19 mouse cellular contexts compared by ENCODE assay signal in genomic region chr2:179481363-179481762, GRCm38 (mm10). TPM values are rescaled to one million over a fixed set of nuclear protein-coding genes. Genes with fewer than 3 reads are reported as not detected.
DNase-seq lines count a peak whose midpoint lies in the region; ATAC-seq lines count a peak whose summit lies in the region.
"Had no signal": no experiment of that assay in that cellular context is flagged by ENCODE, and none has a peak within 500 bp of the region (broad histone marks: within the 10 kb centered on the region; RNA-seq: fewer than 3 reads in every experiment).

No protein-coding gene starts in this region.

- H3K9ac ChIP-seq in hindbrain, embryonic 14.5 days: no peak overlapping the region
- no peak overlapping the region for H3K9ac ChIP-seq in hindbrain, embryonic 11.5 days (ENCODE audit: low read depth, low read length)
- H3K9ac ChIP-seq in neural tube, embryonic 11.5 days (ENCODE audit: low read length): no peak overlapping the region
- no peak overlapping the region for H3K9ac ChIP-seq in forebrain, embryonic 16.5 days (replicated peaks; ENCODE audit: low read depth, low read length)
- no peak overlapping the region for H3K9ac ChIP-seq in neural tube, embryonic 14.5 days (replicated peaks; ENCODE audit: low read depth, low read length)
- H3K9ac ChIP-seq: heart, embryonic 15.5 days had no signal

- no peaks in the 10 kb centered on the region for H3K27me3 ChIP-seq in hindbrain, embryonic 14.5 days (ENCODE audit: control insufficient read depth, insufficient read depth, low read length)
- H3K27me3 ChIP-seq in hindbrain, embryonic 11.5 days (ENCODE audit: control insufficient read depth, insufficient read depth, low read length): no peaks in the 10 kb centered on the region
- no peaks in the 10 kb centered on the region for H3K27me3 ChIP-seq in neural tube, embryonic 11.5 days (ENCODE audit: control insufficient read depth, insufficient read depth, low read length)
- H3K27me3 ChIP-seq in forebrain, embryonic 16.5 days (replicated peaks; ENCODE audit: control insufficient read depth, insufficient read depth, low read length): no peaks in the 10 kb centered on the region
- H3K27me3 ChIP-seq in neural tube, embryonic 14.5 days (ENCODE audit: control insufficient read depth, insufficient read depth, low read length): no peaks in the 10 kb centered on the region
- H3K27me3 ChIP-seq: heart, embryonic 15.5 days had no signal

- no peak overlapping the region for H3K4me3 ChIP-seq in hindbrain, embryonic 14.5 days (replicated peaks; ENCODE audit: low read length)
- no peak overlapping the region for H3K4me3 ChIP-seq in hindbrain, embryonic 11.5 days (ENCODE audit: low read depth, low read length)
- H3K4me3 ChIP-seq in neural tube, embryonic 11.5 days (ENCODE audit: low read depth, low read length): no peak overlapping the region
- H3K4me3 ChIP-seq in forebrain, embryonic 16.5 days (replicated peaks; ENCODE audit: low read length): no peak overlapping the region
- no peak overlapping the region for H3K4me3 ChIP-seq in neural tube, embryonic 14.5 days (ENCODE audit: low read depth, low read length)
- H3K4me3 ChIP-seq: embryonic facial prominence, embryonic 10.5 days; heart, adult 2 months; heart, embryonic 15.5 days had no signal

- ATAC-seq in hindbrain, embryonic 14.5 days (ENCODE audit: low FRiP score): no peak
- ATAC-seq in hindbrain, embryonic 11.5 days (ENCODE audit: low FRiP score): no peak
- peak; percentile 40; the same call in 1 of the 2 replicates for ATAC-seq in neural tube, embryonic 11.5 days (ENCODE audit: insufficient read depth, low FRiP score, low TSS enrichment)
- peak; percentile 46 for ATAC-seq in forebrain, embryonic 16.5 days
- peak; percentile 48; the same call in 1 of the 2 replicates for ATAC-seq in neural tube, embryonic 14.5 days (ENCODE audit: low read depth)
- ATAC-seq in megakaryocyte-erythroid progenitor cell, adult 5-6 weeks (replicated peaks; ENCODE audit: low FRiP score, low TSS enrichment, poor library complexity, severe bottlenecking): no peak

- peaks cover 10% of the 10 kb centered on the region; the same call in 1 of the 2 replicates for H3K4me1 ChIP-seq in hindbrain, embryonic 14.5 days (replicated peaks; ENCODE audit: control insufficient read depth, insufficient read depth, low read length)
- no peaks in the 10 kb centered on the region for H3K4me1 ChIP-seq in hindbrain, embryonic 11.5 days (replicated peaks; ENCODE audit: control insufficient read depth, insufficient read depth, low read length)
- H3K4me1 ChIP-seq in neural tube, embryonic 11.5 days (ENCODE audit: control insufficient read depth, insufficient read depth, low read length): no peaks in the 10 kb centered on the region
- peaks cover 31% of the 10 kb centered on the region for H3K4me1 ChIP-seq in forebrain, embryonic 16.5 days (replicated peaks; ENCODE audit: control insufficient read depth, insufficient read depth, low read length)
- peaks cover 12% of the 10 kb centered on the region for H3K4me1 ChIP-seq in neural tube, embryonic 14.5 days (ENCODE audit: control insufficient read depth, insufficient read depth, low read length)
- H3K4me1 ChIP-seq: heart, embryonic 15.5 days had no signal

- H3K36me3 ChIP-seq in hindbrain, embryonic 14.5 days (replicated peaks; ENCODE audit: control insufficient read depth, insufficient read depth): no peaks in the 10 kb centered on the region
- H3K36me3 ChIP-seq in hindbrain, embryonic 11.5 days (ENCODE audit: control insufficient read depth, insufficient read depth, low read length): no peaks in the 10 kb centered on the region
- H3K36me3 ChIP-seq in neural tube, embryonic 11.5 days (ENCODE audit: control insufficient read depth, insufficient read depth, low read length): no peaks in the 10 kb centered on the region
- no peaks in the 10 kb centered on the region for H3K36me3 ChIP-seq in forebrain, embryonic 16.5 days (ENCODE audit: control insufficient read depth, insufficient read depth)
- no peaks in the 10 kb centered on the region for H3K36me3 ChIP-seq in neural tube, embryonic 14.5 days (ENCODE audit: control insufficient read depth, insufficient read depth, low read length)
- H3K36me3 ChIP-seq: embryonic facial prominence, embryonic 10.5 days; heart, embryonic 15.5 days had no signal

- H3K9me3 ChIP-seq in hindbrain, embryonic 14.5 days (ENCODE audit: control insufficient read depth, low read length): no peaks in the 10 kb centered on the region
- H3K9me3 ChIP-seq in hindbrain, embryonic 11.5 days (ENCODE audit: control insufficient read depth, low read length): no peaks in the 10 kb centered on the region
- H3K9me3 ChIP-seq in neural tube, embryonic 11.5 days (ENCODE audit: control insufficient read depth, low read length): no peaks in the 10 kb centered on the region
- no peaks in the 10 kb centered on the region for H3K9me3 ChIP-seq in forebrain, embryonic 16.5 days (ENCODE audit: control insufficient read depth, low read length)
- H3K9me3 ChIP-seq in neural tube, embryonic 14.5 days (ENCODE audit: control insufficient read depth, low read length): no peaks in the 10 kb centered on the region
- H3K9me3 ChIP-seq: embryonic facial prominence, embryonic 10.5 days; heart, embryonic 15.5 days had no signal

- no peak for DNase-seq in hindbrain, embryonic 14.5 days (ENCODE audit: low spot score)
- DNase-seq in hindbrain, embryonic 11.5 days (ENCODE audit: low spot score): no peak
- no peak for DNase-seq in neural tube, embryonic 11.5 days (ENCODE audit: low spot score)
- no peak for DNase-seq in neural tube, embryonic 10.5 days (ENCODE audit: extremely low spot score, low spot score)
- no peak for DNase-seq in layer of hippocampus, adult 9-10 months (ENCODE audit: low spot score)
- DNase-seq: adrenal gland, adult 2 months; adrenal gland, postnatal 25 days; cerebellum, adult 2 months; gastrocnemius, postnatal 14 days; heart, adult 2 months; heart, postnatal 14 days had no signal

- WGBS in hindbrain, embryonic 14.5 days: 54% methylated on average over 10 of the region's 10 CpGs
- WGBS in hindbrain, embryonic 11.5 days: 88% methylated on average over 10 of the region's 10 CpGs
- WGBS in neural tube, embryonic 11.5 days: 72% methylated on average over 10 of the region's 10 CpGs
- WGBS in forebrain, embryonic 16.5 days: 22% methylated on average over 10 of the region's 10 CpGs
- 34% methylated on average over 10 of the region's 10 CpGs for WGBS in neural tube, embryonic 14.5 days

- 0 out of 2 replicates have a peak overlapping the region, but pooled peaks have one; percentile 28 for H3K27ac ChIP-seq in hindbrain, embryonic 14.5 days
- no peak overlapping the region for H3K27ac ChIP-seq in hindbrain, embryonic 11.5 days (ENCODE audit: low read depth, low read length)
- H3K27ac ChIP-seq in neural tube, embryonic 11.5 days (ENCODE audit: low read depth, low read length): no peak overlapping the region
- H3K27ac ChIP-seq in forebrain, embryonic 16.5 days (ENCODE audit: low read length): peak overlapping the region; percentile 44
- 0 out of 2 replicates have a peak overlapping the region, but pooled peaks have one; percentile 23 for H3K27ac ChIP-seq in neural tube, embryonic 14.5 days (ENCODE audit: low read depth, low read length)
- H3K27ac ChIP-seq: embryonic facial prominence, embryonic 10.5 days; heart, adult 2 months; heart, embryonic 15.5 days; hindbrain, postnatal 0 days had no signal

- H3K4me2 ChIP-seq in hindbrain, embryonic 14.5 days (replicated peaks): no peak overlapping the region
- no peak overlapping the region for H3K4me2 ChIP-seq in hindbrain, embryonic 11.5 days (replicated peaks; ENCODE audit: low read depth, low read length)
- H3K4me2 ChIP-seq in neural tube, embryonic 11.5 days (ENCODE audit: low read depth): no peak overlapping the region
- H3K4me2 ChIP-seq in forebrain, embryonic 16.5 days (ENCODE audit: low read length): no peak overlapping the region; the same call in 1 of the 2 replicates
- no peak overlapping the region; the same call in 1 of the 2 replicates for H3K4me2 ChIP-seq in neural tube, embryonic 14.5 days (ENCODE audit: low read depth, low read length)
- H3K4me2 ChIP-seq: heart, embryonic 11.5 days; heart, embryonic 15.5 days had no signal

RNA-seq across cellular contexts. Expression of gene Cdh4, which starts 39.1 kb away (rescaled TPM):
- polyA plus RNA-seq in hindbrain, embryonic 14.5 days (2014; fragmentation: Nextera tagmentation; extraction: Ambion mirVana): 32.8 and 36.7 TPM in 2 replicates
- polyA plus RNA-seq in hindbrain, embryonic 11.5 days (2014; fragmentation: Nextera tagmentation; extraction: Ambion mirVana): 8.2 and 8.8 TPM in 2 replicates
- 8.2 and 9.4 TPM in 2 replicates for polyA plus RNA-seq in neural tube, embryonic 11.5 days (2014; fragmentation: Nextera tagmentation; extraction: Ambion mirVana)
- 57.4 and 59.4 TPM in 2 replicates for polyA plus RNA-seq in forebrain, embryonic 16.5 days (2015; fragmentation: Nextera tagmentation; extraction: Ambion mirVana)
- polyA plus RNA-seq in neural tube, embryonic 14.5 days (2014; fragmentation: Nextera tagmentation; extraction: Ambion mirVana): 29.5 and 29.8 TPM in 2 replicates
- not detected in 2 replicates for total RNA-seq in megakaryocyte-erythroid progenitor cell, adult 5-6 weeks (2014; fragmentation: Nextera tagmentation)
- total RNA-seq in megakaryocyte-erythroid progenitor cell, adult 5-6 weeks (2017): not detected in 2 replicates
- total RNA-seq: hematopoietic stem cell, adult 5-6 weeks had no signal

Comparison
In these comparisons a context has a peak if more than half of its experiments do, and no peak if none do; other contexts are left out.
1. H3K27ac ChIP-seq: peak in hindbrain, embryonic 14.5 days (single experiment), forebrain, embryonic 16.5 days (single experiment) and neural tube, embryonic 14.5 days (single experiment); none in hindbrain, embryonic 11.5 days (single experiment) and neural tube, embryonic 11.5 days (single experiment).
2. ATAC-seq: peak in neural tube, embryonic 11.5 days (single experiment), forebrain, embryonic 16.5 days (single experiment) and neural tube, embryonic 14.5 days (single experiment); none in hindbrain, embryonic 14.5 days (single experiment), hindbrain, embryonic 11.5 days (single experiment) and megakaryocyte-erythroid progenitor cell, adult 5-6 weeks (single experiment).